Mouse (Mus musculus): ENCODE measurements around the gene Sec63. TPM values are rescaled to one million over a fixed set of nuclear protein-coding genes. Genes with fewer than 3 reads are reported as not detected.

Gene Sec63
- polyA plus RNA-seq, 1 experiment from 2014 or later: 25.0 TPM

GRCm38 (mm10) chr10:42862102-42862740 lies 100.9 kb downstream of the Sec63 start:
- DNase-seq (ENCODE audit: low spot score): peak; percentile 79

GRCm38 (mm10) chr10:42862806-42863205 lies 101.5 kb downstream of the Sec63 start:
- DNase-seq (ENCODE audit: low spot score): no peak

- no peak for DNase-seq (ENCODE audit: low spot score)
Observed at GRCm38 (mm10) chr10:42863621-42864391, 102.5 kb downstream of the Sec63 start.

- no peak for DNase-seq (ENCODE audit: low spot score)
Observed at GRCm38 (mm10) chr10:42864696-42865095, 103.4 kb downstream of the Sec63 start.

- no peak for DNase-seq (ENCODE audit: low spot score)
Observed at GRCm38 (mm10) chr10:42868416-42868815, 107.1 kb downstream of the Sec63 start.

- DNase-seq (ENCODE audit: low spot score): peak; percentile 29
Observed at GRCm38 (mm10) chr10:42869467-42869866, 108.2 kb downstream of the Sec63 start.

GRCm38 (mm10) chr10:42872269-42873010 lies 111.1 kb downstream of the Sec63 start:
- no peak for DNase-seq (ENCODE audit: low spot score)

GRCm38 (mm10) chr10:42873077-42873595 lies 111.8 kb downstream of the Sec63 start:
- DNase-seq (ENCODE audit: low spot score): no peak

- no peak for DNase-seq (ENCODE audit: low spot score)
Observed at GRCm38 (mm10) chr10:42876172-42876571, 114.9 kb downstream of the Sec63 start.

- no peak for DNase-seq (ENCODE audit: low spot score)
Observed at GRCm38 (mm10) chr10:42879269-42879681, 118.0 kb downstream of the Sec63 start.

- no peak for DNase-seq (ENCODE audit: low spot score)
Observed at GRCm38 (mm10) chr10:42879682-42880081, 118.4 kb downstream of the Sec63 start.

Other genes with a start within 250 kb of the Sec63 start
- gene Nr2e1, start 177.9 kb upstream of the Sec63 start, polyA plus RNA-seq (2015; fragmentation: Nextera tagmentation; extraction: Ambion mirVana): 0.10 TPM in 1 of 2 replicates, not detected in the other
- gene Ostm1, start 177.7 kb upstream of the Sec63 start, polyA plus RNA-seq (2015; fragmentation: Nextera tagmentation; extraction: Ambion mirVana): 95.3 and 102 TPM in 2 replicates
- 8.5 and 12.1 TPM in 2 replicates for gene Scml4, start 98.9 kb downstream of the Sec63 start, polyA plus RNA-seq (2015; fragmentation: Nextera tagmentation; extraction: Ambion mirVana)